Mouse (Mus musculus) v-Abl transformed pro-B cells (cell line): ENCODE measurements at regions not wholly inside any gene's neighbourhood (a gene's known extent, or its start where the extent isn't known, plus 50 kb on each side); places are given as distances from the start of the nearest gene placed in this dataset.
"Not testable (repeated sequence)": the region's sequence is repeated elsewhere in the genome, so short reads cannot be mapped to it uniquely, and the experiment has no call there.

Source experiments
- in situ Hi-C, 2 experiments: fragments of 400-800 bp; cut with MboI; formaldehyde crosslinking; loops; one replicate each; pipeline ENCODE4 v1.15.1; 2025; ENCODE audit not compliant: unreplicated experiment in 2 of 2

- in situ Hi-C loops = loop anchor here in 1 of 2 experiments (25.0 kb wide), 1 partner anchor 1466 kb away; no protein-coding TSS in a partner anchor
These were observed 603.5 kb upstream of the Gje1 start for GRCm38 (mm10) chr10:15321480-15321879.

- in situ Hi-C loops = loop anchor here in 1 of 2 experiments (25.0 kb wide), 1 partner anchor 1470 kb away; no protein-coding TSS in a partner anchor
These were observed 599.1 kb upstream of the Gje1 start for GRCm38 (mm10) chr10:15317017-15317607.

GRCm38 (mm10) chr10:15310650-15311049 is 592.6 kb upstream of the Gje1 start:
- in situ Hi-C loops = loop anchor here in 1 of 2 experiments (25.0 kb wide), 1 partner anchor 1477 kb away; no protein-coding TSS in a partner anchor

- in situ Hi-C loops = loop anchor here (10.0 to 25.0 kb wide), 3 partner anchors 1329 to 1799 kb away; no protein-coding TSS in a partner anchor
These were observed 587.9 kb upstream of the Gje1 start for GRCm38 (mm10) chr10:15305811-15306473.

GRCm38 (mm10) chr10:15300199-15301085 is 582.4 kb upstream of the Gje1 start:
- in situ Hi-C loops = loop anchor here (5.0 to 25.0 kb wide), 4 partner anchors 1334 to 1804 kb away; no protein-coding TSS in a partner anchor

- in situ Hi-C loops = loop anchor here (5.0 to 25.0 kb wide), 4 partner anchors 1335 to 1805 kb away; no protein-coding TSS in a partner anchor
These were observed 581.6 kb upstream of the Gje1 start for GRCm38 (mm10) chr10:15299331-15300198.

- in situ Hi-C loops = no loop called here
These were observed 579.2 kb upstream of the Gje1 start for GRCm38 (mm10) chr10:15297257-15297656.

GRCm38 (mm10) chr10:15294125-15294524 is 576.1 kb upstream of the Gje1 start:
- in situ Hi-C loops = no loop called here

- in situ Hi-C loops = not testable (repeated sequence)
These were observed 545.3 kb upstream of the Gje1 start for GRCm38 (mm10) chr10:15263337-15263736.

GRCm38 (mm10) chr10:15262282-15262681 is 544.3 kb upstream of the Gje1 start:
- in situ Hi-C loops = not testable (repeated sequence)

- in situ Hi-C loops = no loop called here
These were observed 531.5 kb upstream of the Gje1 start for GRCm38 (mm10) chr10:15249402-15250086.

- in situ Hi-C loops = no loop called here
These were observed 530.9 kb upstream of the Gje1 start for GRCm38 (mm10) chr10:15248899-15249298.

- in situ Hi-C loops = no loop called here
These were observed 526.6 kb upstream of the Gje1 start for GRCm38 (mm10) chr10:15244376-15245262.

GRCm38 (mm10) chr10:15243460-15243859 is 525.4 kb upstream of the Gje1 start:
- in situ Hi-C loops = no loop called here

GRCm38 (mm10) chr10:15218883-15219282 is 500.9 kb upstream of the Gje1 start:
- in situ Hi-C loops = no loop called here

GRCm38 (mm10) chr10:15179585-15179984 is 461.6 kb upstream of the Gje1 start:
- in situ Hi-C loops = no loop called here

GRCm38 (mm10) chr10:15174421-15174820 is 456.4 kb upstream of the Gje1 start:
- in situ Hi-C loops = no loop called here

GRCm38 (mm10) chr10:15172558-15172957 is 454.5 kb upstream of the Gje1 start:
- in situ Hi-C loops = no loop called here
